Mouse (Mus musculus) retina, embryonic 14.5 days (tissue): ENCODE measurements around the gene Coro6.

Experiments used
- DNase-seq: peaks from one replicate; pipeline ENCODE4 v3.0.0-alpha.2; 2015; ENCODE audit warnings: low spot score

The Coro6 gene

DNA sequence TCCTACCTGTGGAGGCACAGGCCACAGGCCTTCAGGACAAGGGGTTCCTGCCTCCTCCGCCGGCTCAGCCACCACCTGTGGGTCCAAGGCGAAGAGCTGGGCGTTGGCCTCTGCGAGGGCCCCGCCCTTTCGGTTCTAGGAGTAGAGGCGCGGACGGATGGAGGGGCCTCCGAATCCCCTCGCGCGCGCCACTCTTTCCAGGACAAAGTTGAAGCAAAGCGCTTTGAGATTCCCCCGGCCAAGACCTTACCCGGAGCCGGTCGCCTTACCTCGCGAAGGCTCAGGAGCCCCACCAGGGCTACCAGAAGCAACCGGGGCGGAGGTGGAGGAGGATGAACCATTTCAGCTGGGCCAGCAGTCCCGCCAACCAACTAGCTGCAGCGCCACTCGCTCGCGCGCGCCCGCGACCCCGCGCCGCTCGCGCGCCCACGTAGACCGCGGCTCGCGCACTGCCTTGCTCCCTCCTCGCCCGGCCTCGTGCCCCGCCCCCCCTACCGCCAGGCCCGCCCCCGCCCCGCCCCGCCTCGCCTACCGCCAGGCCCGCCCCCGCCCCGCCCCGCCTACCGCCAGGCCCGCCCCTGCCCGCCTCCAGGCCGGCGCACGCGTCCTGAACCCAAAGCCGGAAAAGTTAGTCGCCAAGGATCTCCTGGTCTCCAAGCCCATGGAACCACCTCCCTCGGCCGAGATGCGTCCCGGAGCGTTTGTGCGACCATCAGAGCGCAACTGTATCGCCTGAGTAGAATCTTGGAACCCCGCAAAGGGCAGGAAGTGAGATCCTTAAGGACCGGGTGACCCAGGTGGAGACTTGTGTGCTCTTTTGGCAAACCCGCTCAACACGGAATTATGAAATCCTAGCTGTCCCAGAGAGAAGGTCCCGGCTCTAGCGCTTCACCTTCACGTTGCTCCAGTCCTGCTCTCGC lies 50.9 kb downstream of the Coro6 start:
- peak; percentile 89 for DNase-seq

DNA sequence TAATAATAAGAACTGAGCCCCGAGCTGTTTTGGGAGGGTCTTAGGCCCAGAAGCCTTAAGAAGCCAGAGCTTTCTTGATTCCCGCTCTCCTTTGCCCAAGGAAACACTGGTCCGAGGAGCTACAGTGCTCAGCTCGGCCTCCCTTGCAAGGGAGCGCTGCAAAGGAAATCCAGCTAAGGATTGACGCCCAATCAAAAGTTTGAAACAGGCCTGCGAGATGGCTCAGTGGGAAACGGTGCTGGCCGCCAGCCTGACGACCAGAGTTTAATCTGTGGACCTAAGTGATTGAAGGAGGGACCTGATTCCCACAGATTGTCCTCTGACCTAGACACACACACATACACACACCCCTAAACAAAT lies 51.6 kb downstream of the Coro6 start:
- no peak for DNase-seq

DNA sequence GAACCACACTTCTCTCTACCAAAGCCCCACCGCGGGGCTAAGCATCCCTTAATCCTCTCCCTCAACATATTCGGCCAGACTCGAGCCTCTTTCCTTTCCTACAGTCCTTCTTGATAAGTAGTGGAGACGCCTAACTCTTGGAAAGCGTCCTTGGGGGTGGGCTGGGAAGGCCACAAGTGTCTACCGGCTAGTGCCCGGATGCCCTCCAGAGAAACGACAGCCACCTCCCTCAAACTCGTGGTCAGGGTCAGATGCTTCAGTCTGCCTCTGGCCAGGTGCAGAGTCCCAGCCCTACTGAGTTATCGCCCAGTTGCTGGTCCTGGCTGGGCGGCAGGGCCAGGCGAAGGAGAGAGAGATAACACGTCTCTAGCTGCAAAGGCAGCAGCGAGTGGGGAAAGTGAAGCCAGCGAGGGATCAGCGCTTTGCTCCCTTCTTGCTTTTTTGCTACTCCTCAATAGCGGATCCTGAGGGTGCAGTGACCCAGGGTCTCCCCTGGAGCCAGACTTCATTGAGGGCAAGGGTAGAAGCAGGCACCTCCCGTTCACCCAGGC lies 52.1 kb downstream of the Coro6 start:
- peak; percentile 36 for DNase-seq

DNA sequence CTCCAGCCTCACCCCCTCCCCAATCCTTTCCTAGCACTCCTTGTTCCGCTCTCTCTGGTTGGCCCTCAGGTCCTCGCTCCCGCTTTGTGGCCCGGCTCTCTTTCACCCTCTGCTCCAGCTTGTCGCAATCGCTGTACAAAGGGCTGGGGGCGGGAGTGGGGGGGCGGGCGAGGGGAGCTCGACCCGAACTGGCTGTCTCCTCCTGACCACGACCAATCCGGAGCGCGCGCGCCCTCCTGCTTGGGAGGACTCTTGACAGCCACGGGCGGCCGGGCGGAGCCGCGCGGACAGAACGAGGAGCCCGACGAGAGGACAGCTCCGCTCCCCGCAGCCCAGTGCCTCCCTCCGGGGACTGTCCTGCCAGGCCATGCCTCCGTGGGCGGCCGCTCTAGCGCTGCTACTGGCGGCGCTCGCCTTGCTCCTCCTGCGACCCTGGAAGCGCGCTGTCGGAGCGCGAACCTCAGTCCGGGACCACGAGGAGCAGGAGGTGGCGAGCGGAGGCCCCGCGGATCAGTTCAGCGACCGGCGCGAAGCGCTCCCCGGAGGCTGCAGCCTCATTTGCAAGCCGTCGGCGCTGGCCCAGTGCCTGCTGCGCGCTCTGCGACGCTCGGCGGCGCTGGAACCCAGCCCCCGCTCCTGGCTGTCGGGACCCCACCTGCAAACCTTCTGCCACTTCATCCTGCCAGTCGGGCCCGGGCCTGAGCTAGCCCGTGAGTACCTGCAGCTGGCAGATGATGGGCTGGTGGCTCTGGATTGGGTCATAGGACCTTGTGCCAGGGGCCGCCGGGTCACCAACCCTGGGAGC lies 52.8 kb downstream of the Coro6 start, which contains the start of gene Abhd15:
Gene Abhd15 (plus strand): TSS at position 290 of the 805 bp plus-strand sequence.
- DNase-seq = peak; percentile 80

DNA sequence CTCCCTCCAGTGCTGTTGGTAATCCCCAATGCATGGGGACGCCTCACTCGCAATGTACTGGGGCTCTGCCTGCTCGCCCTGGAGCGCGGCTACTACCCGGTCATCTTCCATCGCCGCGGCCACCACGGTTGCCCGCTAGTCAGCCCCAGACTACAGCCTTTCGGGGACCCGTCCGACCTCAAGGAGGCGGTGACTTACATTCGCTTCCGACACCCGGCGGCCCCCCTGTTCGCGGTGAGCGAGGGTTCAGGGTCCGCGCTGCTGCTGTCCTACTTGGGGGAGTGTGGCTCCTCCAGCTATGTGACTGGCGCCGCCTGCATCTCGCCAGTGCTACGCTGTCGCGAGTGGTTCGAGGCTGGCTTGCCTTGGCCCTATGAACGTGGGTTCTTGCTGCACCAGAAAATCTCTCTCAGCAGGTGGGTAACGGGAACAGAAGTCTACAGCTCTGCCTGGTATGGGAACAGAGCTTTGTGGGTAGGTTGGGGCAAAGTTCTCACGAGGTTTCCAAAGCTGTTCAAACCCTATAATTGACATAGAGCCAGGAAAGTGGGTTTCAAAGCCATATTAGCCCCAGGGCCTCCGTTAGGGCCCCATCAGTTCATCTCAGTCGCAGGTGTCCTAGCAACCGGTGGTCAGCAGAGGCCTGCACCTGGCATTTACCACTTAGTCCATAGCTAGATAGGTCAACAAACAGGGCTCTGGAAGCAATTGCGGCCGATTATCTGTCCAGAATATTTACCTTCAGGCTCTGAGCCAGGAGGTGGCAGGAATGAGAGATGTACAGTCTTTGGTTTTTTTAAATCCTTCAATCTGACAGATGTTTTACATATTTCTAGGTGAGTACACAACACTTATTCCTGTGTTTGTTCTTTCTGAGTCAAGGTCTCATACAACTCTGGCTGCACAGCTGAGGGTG lies 53.7 kb downstream of the Coro6 start, which contains the start of gene Trp53i13:
Gene Trp53i13 (minus strand): TSS at position 344 of the 916 bp plus-strand sequence.
- DNase-seq = no peak

DNA sequence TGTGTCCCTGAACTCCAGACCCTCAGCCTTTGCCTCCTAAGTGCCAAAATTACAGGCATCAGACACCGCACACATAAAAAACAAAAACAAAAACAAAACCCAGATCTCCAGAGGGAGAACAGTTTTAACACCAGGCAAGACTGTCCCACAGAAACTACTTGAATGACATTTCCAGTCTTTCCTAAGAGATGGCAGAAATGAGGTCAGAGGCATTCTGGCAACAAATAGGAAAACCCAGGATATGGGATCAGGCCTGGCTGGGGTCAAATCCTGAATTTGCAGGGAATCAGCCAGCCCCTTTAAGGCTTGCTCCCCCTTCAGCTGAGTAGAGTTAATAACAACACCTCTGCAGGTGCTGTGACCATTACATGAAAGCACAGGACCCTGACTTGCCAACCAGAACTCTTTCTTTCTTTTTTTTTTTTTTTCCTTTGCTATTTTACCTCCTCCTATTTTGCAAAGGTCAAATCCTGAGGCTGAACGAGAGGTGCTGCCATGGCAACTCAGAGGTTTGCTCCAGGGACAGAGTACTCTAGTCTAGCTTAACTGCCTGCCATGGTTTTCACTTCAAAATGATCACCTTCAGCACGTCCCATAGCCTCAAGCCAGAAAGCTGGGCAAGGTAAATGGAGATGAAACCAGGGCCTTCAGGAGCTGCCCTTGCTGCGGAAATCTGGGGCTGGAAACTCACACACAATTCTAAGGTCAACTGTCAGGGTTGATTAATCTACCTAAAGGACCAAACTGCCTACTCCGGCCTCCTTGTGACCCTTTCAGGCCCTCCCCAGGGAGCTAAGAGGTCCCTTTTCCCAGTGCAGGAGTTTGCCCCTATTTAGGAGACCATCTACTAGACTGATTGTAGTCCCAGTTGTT lies 54.6 kb downstream of the Coro6 start:
- no peak for DNase-seq

DNA sequence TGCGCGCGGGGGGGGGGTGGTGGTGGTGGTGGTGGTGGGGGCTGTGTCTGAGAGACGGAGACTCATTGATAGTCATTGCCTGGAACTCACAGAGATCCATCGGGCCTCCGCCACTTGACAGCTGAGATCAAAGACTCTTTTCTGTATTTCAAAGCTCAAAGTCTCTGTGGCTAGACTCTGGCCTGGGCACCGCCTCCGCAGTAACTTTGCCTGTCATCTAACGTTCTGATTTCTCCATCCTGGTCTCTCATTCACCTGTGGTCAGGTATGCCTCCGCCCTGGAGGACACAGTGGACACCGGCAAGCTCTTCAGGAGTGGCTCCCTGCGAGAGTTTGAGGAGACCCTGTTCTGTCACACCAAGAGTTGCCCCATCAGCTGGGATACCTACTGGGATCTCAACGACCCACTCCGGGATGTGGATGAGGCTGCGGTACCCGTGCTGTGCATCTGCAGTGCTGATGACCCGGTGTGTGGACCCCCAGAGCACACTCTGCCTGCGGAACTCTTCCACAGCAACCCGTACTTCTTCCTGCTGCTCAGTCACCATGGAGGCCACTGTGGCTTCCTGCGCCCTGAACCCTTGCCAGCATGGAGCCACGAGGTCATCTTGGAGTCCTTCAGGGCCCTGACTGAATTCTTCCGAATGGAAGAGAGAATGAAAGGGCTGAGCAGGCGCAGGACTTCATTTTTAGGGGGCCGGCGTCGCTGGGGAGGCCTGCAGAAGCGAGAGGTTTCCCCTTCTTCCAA lies 56.0 kb downstream of the Coro6 start:
- no peak for DNase-seq

DNA sequence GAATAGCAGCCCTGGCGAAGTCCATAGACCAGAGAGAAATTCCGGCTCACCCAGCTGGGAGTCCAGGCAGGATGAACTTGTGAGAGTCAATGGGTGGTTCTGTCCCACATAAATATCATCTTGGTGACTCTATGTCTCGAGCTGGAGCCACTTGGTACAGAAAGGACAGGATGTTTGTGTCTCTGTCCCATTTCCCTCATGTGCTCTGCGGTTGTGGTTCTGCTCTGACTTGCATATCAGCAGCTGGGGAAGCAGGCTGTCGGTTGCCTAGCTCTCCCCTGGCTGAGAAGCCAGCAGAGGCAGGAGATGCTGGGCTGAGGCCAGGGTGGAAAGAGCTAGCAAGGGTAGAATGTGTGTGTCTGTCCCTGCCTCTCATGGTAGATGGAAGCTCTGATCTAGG lies 56.8 kb downstream of the Coro6 start, which contains the start of gene Gm10392:
Gene Gm10392 (minus strand): TSS at position 156 of the 400 bp plus-strand sequence.
- DNase-seq = no peak
